Comparison of ENCODE assay signal across 7 mouse cellular contexts in the genomic region with DNA sequence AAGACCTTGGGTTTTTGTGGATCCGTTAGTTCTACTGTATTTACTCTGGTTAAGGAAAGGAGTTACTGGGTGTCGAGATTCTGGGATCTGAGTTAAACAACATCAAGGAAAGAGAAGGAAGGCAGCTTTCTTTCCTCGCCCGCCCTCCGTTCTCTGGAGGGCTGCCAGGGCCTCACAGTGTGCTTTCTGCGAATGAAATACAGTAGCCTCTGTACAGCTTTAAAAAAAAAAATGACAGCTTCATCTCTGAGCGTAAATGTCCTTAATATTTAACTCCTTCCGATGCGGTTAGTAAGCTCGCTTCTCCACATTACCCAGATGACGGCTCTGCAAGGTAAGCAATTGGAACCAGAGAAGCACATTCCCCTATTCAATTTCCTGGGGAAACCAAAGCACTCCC. TPM values are rescaled to one million over a fixed set of nuclear protein-coding genes. Genes with fewer than 3 reads are reported as not detected.
DNase-seq lines count a peak whose midpoint lies in the region; ATAC-seq lines count a peak whose summit lies in the region.

No protein-coding gene starts in this region.

- peaks cover 33% of the 10 kb centered on the region for H3K4me1 ChIP-seq in embryonic facial prominence, embryonic 12.5 days
- H3K4me1 ChIP-seq in hindbrain, embryonic 15.5 days (replicated peaks), result peaks cover 41% of the 10 kb centered on the region
- H3K4me1 ChIP-seq in limb, embryonic 13.5 days, result peaks cover 46% of the 10 kb centered on the region

- 0 out of 2 replicates have a peak overlapping the region, but pooled peaks have one; percentile 7 for H3K9ac ChIP-seq in embryonic facial prominence, embryonic 12.5 days
- no peak overlapping the region for H3K9ac ChIP-seq in hindbrain, embryonic 15.5 days
- no peak overlapping the region; the same call in 1 of the 2 replicates for H3K9ac ChIP-seq in limb, embryonic 13.5 days

- no peaks in the 10 kb centered on the region for H3K36me3 ChIP-seq in embryonic facial prominence, embryonic 12.5 days
- no peaks in the 10 kb centered on the region for H3K36me3 ChIP-seq in hindbrain, embryonic 15.5 days
- H3K36me3 ChIP-seq in limb, embryonic 13.5 days, result no peaks in the 10 kb centered on the region

- ATAC-seq in embryonic facial prominence, embryonic 12.5 days (ENCODE audit: insufficient number of reproducible peaks, insufficient read depth, low FRiP score, low TSS enrichment), result no peak
- ATAC-seq in hindbrain, embryonic 15.5 days (ENCODE audit: low FRiP score, low read depth), result no peak
- ATAC-seq in limb, embryonic 13.5 days (ENCODE audit: low FRiP score, low read depth), result no peak

- no peaks in the 10 kb centered on the region for H3K9me3 ChIP-seq in embryonic facial prominence, embryonic 12.5 days
- H3K9me3 ChIP-seq in hindbrain, embryonic 15.5 days, result no peaks in the 10 kb centered on the region
- no peaks in the 10 kb centered on the region for H3K9me3 ChIP-seq in limb, embryonic 13.5 days

- H3K27ac ChIP-seq in embryonic facial prominence, embryonic 12.5 days, result peak overlapping the region; percentile 50; the same call in 1 of the 2 replicates
- peak overlapping the region; percentile 33; the same call in 1 of the 2 replicates for H3K27ac ChIP-seq in hindbrain, embryonic 15.5 days (replicated peaks)
- H3K27ac ChIP-seq in limb, embryonic 13.5 days, result no peak overlapping the region

- no peaks in the 10 kb centered on the region for H3K27me3 ChIP-seq in embryonic facial prominence, embryonic 12.5 days
- H3K27me3 ChIP-seq in hindbrain, embryonic 15.5 days, result no peaks in the 10 kb centered on the region
- H3K27me3 ChIP-seq in limb, embryonic 13.5 days, result no peaks in the 10 kb centered on the region

- peak; percentile 32 for DNase-seq in layer of hippocampus, adult 11-12 months (ENCODE audit: low spot score)
- DNase-seq in layer of hippocampus, adult 9-11 months, result no peak
- DNase-seq in gastrocnemius, adult 8-10 months (ENCODE audit: low spot score in 2 of 2), result no peak
- DNase-seq in spleen, postnatal 4 days (ENCODE audit: low spot score in 2 of 2), result no peak

- H3K4me3 ChIP-seq in embryonic facial prominence, embryonic 12.5 days, result no peak overlapping the region
- no peak overlapping the region for H3K4me3 ChIP-seq in hindbrain, embryonic 15.5 days
- H3K4me3 ChIP-seq in limb, embryonic 13.5 days, result peak overlapping the region; percentile 10; the same call in 1 of the 2 replicates

- WGBS in embryonic facial prominence, embryonic 12.5 days, result 21% methylated on average over 11 of the region's 11 CpGs
- 42% methylated on average over 11 of the region's 11 CpGs for WGBS in hindbrain, embryonic 15.5 days
- 14% methylated on average over 11 of the region's 11 CpGs for WGBS in limb, embryonic 13.5 days

- peak overlapping the region; percentile 32 for H3K4me2 ChIP-seq in embryonic facial prominence, embryonic 12.5 days (replicated peaks)
- H3K4me2 ChIP-seq in hindbrain, embryonic 15.5 days, result peak overlapping the region; percentile 12; the same call in 1 of the 2 replicates
- H3K4me2 ChIP-seq in limb, embryonic 13.5 days (replicated peaks), result peak overlapping the region; percentile 48

RNA-seq across cellular contexts. Expression of a gene that starts 4.8 kb away (rescaled TPM):
- 5.9 and 6.0 TPM in 2 replicates for polyA plus RNA-seq in embryonic facial prominence, embryonic 12.5 days (2016; fragmentation: Nextera tagmentation; extraction: Ambion mirVana)
- 3.9 and 4.1 TPM in 2 replicates for polyA plus RNA-seq in hindbrain, embryonic 15.5 days (2015; fragmentation: Nextera tagmentation; extraction: Ambion mirVana)
- 3.9 and 5.0 TPM in 2 replicates for polyA plus RNA-seq in limb, embryonic 13.5 days (2015; fragmentation: Nextera tagmentation; extraction: Ambion mirVana)
- 10 to 100 TPM in 1 of 4 experiments, 1 to 10 TPM in 3; 6.7 to 10.3 (median 8.5) TPM for total RNA-seq in gastrocnemius, adult 8-10 months (2022)
